Mouse (Mus musculus) right cerebral cortex, adult 2 months (tissue): ENCODE results near the gene Gm43064.
"Not testable (repeated sequence)": the region's sequence is repeated elsewhere in the genome, so short reads cannot be mapped to it uniquely, and the experiment has no call there.

ENCODE experiments used
- DNase-seq, 2 experiments: peaks; one replicate each; pipeline ENCODE4 v3.0.0; 2021 to 2022; ENCODE audit warnings: low spot score in 2 of 2

Gm43064 gene

GRCm38 (mm10) chr3:103808891-103809798, at the start of gene Gm43064, which contains the start of the genes Dclre1b and Ap4b1:
Gm43064 (plus strand) TSS chr3:103809573.
Dclre1b (minus strand) TSS chr3:103809444.
Ap4b1 (plus strand) TSS chr3:103809520.
- peak; percentile 86 to 87 for DNase-seq

GRCm38 (mm10) chr3:103766789-103767188, 42.6 kb upstream of the Gm43064 start:
- no peak for DNase-seq

GRCm38 (mm10) chr3:103771531-103772130, 37.7 kb upstream of the Gm43064 start:
- DNase-seq = peak in 1 of 2 experiments; percentile 14

GRCm38 (mm10) chr3:103772846-103773245, 36.5 kb upstream of the Gm43064 start:
- no peak for DNase-seq

GRCm38 (mm10) chr3:103773508-103773907, 35.9 kb upstream of the Gm43064 start:
- DNase-seq = no peak

GRCm38 (mm10) chr3:103774009-103774408, 35.4 kb upstream of the Gm43064 start:
- DNase-seq = no peak

GRCm38 (mm10) chr3:103777940-103778339, 31.4 kb upstream of the Gm43064 start:
- peak in 1 of 2 experiments; percentile 18 for DNase-seq

GRCm38 (mm10) chr3:103778660-103779059, 30.7 kb upstream of the Gm43064 start:
- DNase-seq = no peak

GRCm38 (mm10) chr3:103779183-103779582, 30.2 kb upstream of the Gm43064 start:
- no peak for DNase-seq

GRCm38 (mm10) chr3:103780271-103780670, 29.1 kb upstream of the Gm43064 start:
- peak; percentile 44 to 46 for DNase-seq

- no peak for DNase-seq
Observed at GRCm38 (mm10) chr3:103780777-103781176, 28.6 kb upstream of the Gm43064 start.

- no peak for DNase-seq
Observed at GRCm38 (mm10) chr3:103782844-103783609, 26.3 kb upstream of the Gm43064 start.

- DNase-seq = no peak
Observed at GRCm38 (mm10) chr3:103787225-103787624, 22.1 kb upstream of the Gm43064 start.

- no peak for DNase-seq
Observed at GRCm38 (mm10) chr3:103789096-103789495, 20.3 kb upstream of the Gm43064 start.

GRCm38 (mm10) chr3:103789891-103790345, 19.5 kb upstream of the Gm43064 start:
- DNase-seq = peak; percentile 39 to 66

- DNase-seq = peak; percentile 16 to 57
Observed at GRCm38 (mm10) chr3:103790346-103791145, 18.8 kb upstream of the Gm43064 start.

GRCm38 (mm10) chr3:103791230-103792110, 17.9 kb upstream of the Gm43064 start, which contains the start of gene Hipk1:
Hipk1 (minus strand) TSS chr3:103791563.
- peak; percentile 94 to 95 for DNase-seq

- DNase-seq = not testable (repeated sequence)
Observed at GRCm38 (mm10) chr3:103792111-103792406, 17.3 kb upstream of the Gm43064 start.

GRCm38 (mm10) chr3:103792566-103792965, 16.8 kb upstream of the Gm43064 start:
- DNase-seq = no peak

GRCm38 (mm10) chr3:103796389-103796788, 13.0 kb upstream of the Gm43064 start:
- DNase-seq = no peak
